Mouse (Mus musculus) bone marrow, adult 2 months (tissue): Measurements from ENCODE around the gene Get4.

ENCODE experiments used
- CTCF ChIP-seq: fragments of 200-500 bp; IDR thresholded peaks from 2 replicates; pipeline ENCODE4 v1.5.1; 2011; ENCODE audit warnings: low read length, control low read depth; ENCODE audit not compliant: control insufficient read depth, insufficient read depth
- POLR2A ChIP-seq: fragments of 200-500 bp; IDR thresholded peaks from 2 replicates; pipeline ENCODE4 v1.6.1; 2011; ENCODE audit warnings: low read depth, mild to moderate bottlenecking, control low read depth, low read length, borderline replicate concordance; ENCODE audit not compliant: control insufficient read depth

- TF ChIP-seq CTCF, result no peak
- no peak for TF ChIP-seq POLR2A
Observed at GRCm38 (mm10) chr5:139215184-139215583, 36.9 kb upstream of the Get4 start.
